Mouse (Mus musculus) lung, postnatal 0 days (tissue): ENCODE results near the gene Cep170b. TPM values are rescaled to one million over a fixed set of nuclear protein-coding genes. Genes with fewer than 3 reads are reported as not detected.

Experiments
- ATAC-seq: fragments of 200-750 bp; cut with Nextera tagmentation; 2 replicates; pipeline ENCODE4 v1.8.0; 2017; ENCODE audit warnings: moderate library complexity
- DNase-seq: peaks from one replicate; pipeline ENCODE4 v3.0.0-alpha.2; 2016; ENCODE audit warnings: low spot score
- H3K27ac ChIP-seq: fragments of 300-500 bp; sonication (generic); 2 replicates; pipeline ENCODE4 v1.5.1; 2014; ENCODE audit warnings: antibody characterized with exemption, mild to moderate bottlenecking, low read length, mixed read lengths
- H3K27me3 ChIP-seq: fragments of 300-500 bp; sonication (generic); replicated peaks from 2 replicates; pipeline ENCODE4 v1.6.1; 2014; ENCODE audit warnings: low read length, mixed read lengths; ENCODE audit not compliant: insufficient read depth
- H3K36me3 ChIP-seq: fragments of 300-500 bp; sonication (generic); 2 replicates; pipeline ENCODE4 v1.6.1; 2014; ENCODE audit warnings: low read length, mixed read lengths; ENCODE audit not compliant: insufficient read depth
- H3K4me1 ChIP-seq: fragments of 300-500 bp; sonication (generic); 2 replicates; pipeline ENCODE4 v1.6.1; 2014; ENCODE audit warnings: antibody characterized with exemption, low read depth, low read length, mixed read lengths; ENCODE audit not compliant: insufficient read depth
- H3K4me2 ChIP-seq: fragments of 300-500 bp; sonication (generic); replicated peaks from 2 replicates; pipeline ENCODE4 v1.6.1; 2014; ENCODE audit warnings: low read depth, mild to moderate bottlenecking, low read length, moderate library complexity, mixed read lengths
- H3K4me3 ChIP-seq: fragments of 300-500 bp; sonication (generic); 2 replicates; pipeline ENCODE4 v1.5.1; 2014; ENCODE audit warnings: low read depth, low read length
- H3K9ac ChIP-seq: fragments of 300-500 bp; sonication (generic); replicated peaks from 2 replicates; pipeline ENCODE4 v1.6.1; 2014; ENCODE audit warnings: low read depth, mild to moderate bottlenecking
- H3K9me3 ChIP-seq: fragments of 300-500 bp; sonication (generic); 2 replicates; pipeline ENCODE4 v1.6.1; 2016; ENCODE audit warnings: low read length, mixed read lengths
- CTCF ChIP-seq: IDR thresholded peaks from 2 replicates; pipeline ENCODE4 v1.5.1; 2016; ENCODE audit warnings: antibody characterized with exemption, mild to moderate bottlenecking
- EP300 ChIP-seq: IDR thresholded peaks from 2 replicates; pipeline ENCODE4 v1.6.1; 2016; ENCODE audit warnings: antibody characterized with exemption, mild to moderate bottlenecking, control low read depth
- WGBS: fragments of 180-500 bp; shearing (Covaris S2); extraction: QIAGEN DNeasy Blood & Tissue Kit; methylation state at CpG from one replicate; pipeline ENCODE4 v1.1.7; 2014; 5-methylcytosine and 5-hydroxymethylcytosine counted together
- polyA plus RNA-seq: library from polyadenylated mRNA; unstranded; fragments of >200 nt; fragmentation: Nextera tagmentation; extraction: Ambion mirVana; gene quantifications from 2 replicates; pipeline ENCODE4 v1.2.1, GENCODE M21; 2015

Cep170b gene
- polyA plus RNA-seq, 1 experiment from 2014 or later = 17.5 TPM

DNA sequence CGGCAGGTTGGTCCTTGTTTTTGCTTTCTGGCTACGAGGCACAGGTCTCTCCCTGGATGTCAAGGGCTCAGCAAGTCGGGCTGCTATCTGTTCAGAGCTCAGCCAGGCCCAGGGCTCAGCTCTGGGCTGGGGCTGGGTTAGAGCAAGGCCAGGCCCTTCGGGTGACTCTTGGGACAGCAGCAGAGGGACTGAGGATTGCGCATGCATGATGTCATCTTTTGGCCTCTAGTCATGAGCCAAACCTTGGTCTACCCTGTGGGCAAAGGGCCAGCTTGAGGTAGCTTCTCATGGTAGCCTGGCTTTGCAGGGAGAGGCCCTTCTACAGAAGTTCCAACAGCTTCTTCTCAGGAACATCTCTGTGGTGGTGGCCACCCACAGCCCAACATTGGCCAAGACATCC lies 43.9 kb downstream of the Cep170b start:
- ATAC-seq = no peak
- H3K27me3 ChIP-seq = no peaks in the 10 kb centered on the region
- no peak overlapping the region for H3K4me2 ChIP-seq
- no peak overlapping the region for H3K4me3 ChIP-seq
- no peak for TF ChIP-seq CTCF
- TF ChIP-seq EP300 = no peak
- no peaks in the 10 kb centered on the region for H3K36me3 ChIP-seq
- no peak for DNase-seq
- no peak overlapping the region for H3K27ac ChIP-seq
- 81% methylated on average over 5 of the region's 5 CpGs for WGBS
- H3K9ac ChIP-seq = no peak overlapping the region
- H3K9me3 ChIP-seq = no peaks in the 10 kb centered on the region
- no peaks in the 10 kb centered on the region for H3K4me1 ChIP-seq

DNA sequence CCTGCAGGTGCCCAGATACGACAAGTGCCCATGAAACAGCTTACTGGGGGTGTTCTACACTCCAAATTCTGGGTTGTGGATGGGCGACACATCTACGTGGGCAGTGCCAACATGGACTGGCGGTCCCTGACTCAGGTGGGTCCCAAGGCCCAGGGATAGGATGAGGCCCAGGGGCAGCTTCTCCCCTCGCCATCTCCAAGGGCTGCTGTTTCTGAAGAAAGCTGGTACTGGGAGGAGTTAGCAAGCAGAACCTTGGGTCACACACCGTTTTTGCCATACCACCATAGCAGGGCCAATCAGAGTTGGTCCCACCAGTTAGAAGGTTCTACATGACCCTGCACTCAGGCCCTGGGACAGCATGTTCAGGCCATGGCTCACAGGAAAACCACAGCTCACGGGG lies 44.7 kb downstream of the Cep170b start:
- H3K4me3 ChIP-seq = no peak overlapping the region
- H3K36me3 ChIP-seq = no peaks in the 10 kb centered on the region
- H3K27me3 ChIP-seq = no peaks in the 10 kb centered on the region
- no peak overlapping the region for H3K27ac ChIP-seq
- H3K4me2 ChIP-seq = no peak overlapping the region
- TF ChIP-seq EP300 (no peak), CTCF (no peak)
- H3K9ac ChIP-seq = no peak overlapping the region
- no peak for ATAC-seq
- DNase-seq = no peak
- no peaks in the 10 kb centered on the region for H3K4me1 ChIP-seq
- H3K9me3 ChIP-seq = no peaks in the 10 kb centered on the region
- 80% methylated on average over 7 of the region's 7 CpGs for WGBS

DNA sequence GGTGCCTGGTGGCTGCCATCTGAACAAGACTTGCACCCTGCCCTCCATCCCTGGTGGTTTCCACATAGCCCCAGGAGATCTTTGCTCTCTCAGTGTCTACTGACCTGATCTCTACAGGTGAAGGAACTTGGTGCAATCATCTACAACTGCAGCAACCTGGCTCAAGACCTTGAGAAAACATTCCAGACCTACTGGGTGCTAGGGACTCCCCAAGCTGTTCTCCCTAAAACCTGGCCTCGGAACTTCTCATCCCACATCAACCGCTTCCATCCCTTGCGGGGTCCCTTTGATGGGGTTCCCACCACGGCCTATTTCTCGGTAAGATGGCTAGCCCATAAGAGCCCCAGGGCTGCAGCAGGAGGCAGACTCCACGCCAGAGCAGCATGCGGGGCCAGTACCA lies 46.3 kb downstream of the Cep170b start:
- Histone ChIP-seq H3K4me2 (no peak overlapping the region), H3K9ac (no peak overlapping the region), H3K27me3 (no peaks in the 10 kb centered on the region), H3K36me3 (no peaks in the 10 kb centered on the region), H3K4me1 (no peaks in the 10 kb centered on the region), H3K27ac (no peak overlapping the region), H3K9me3 (no peaks in the 10 kb centered on the region), H3K4me3 (no peak overlapping the region)
- WGBS = 88% methylated on average over 7 of the region's 7 CpGs
- DNase-seq (no peak), ATAC-seq (no peak)
- TF ChIP-seq EP300 = no peak
- no peak for TF ChIP-seq CTCF

DNA sequence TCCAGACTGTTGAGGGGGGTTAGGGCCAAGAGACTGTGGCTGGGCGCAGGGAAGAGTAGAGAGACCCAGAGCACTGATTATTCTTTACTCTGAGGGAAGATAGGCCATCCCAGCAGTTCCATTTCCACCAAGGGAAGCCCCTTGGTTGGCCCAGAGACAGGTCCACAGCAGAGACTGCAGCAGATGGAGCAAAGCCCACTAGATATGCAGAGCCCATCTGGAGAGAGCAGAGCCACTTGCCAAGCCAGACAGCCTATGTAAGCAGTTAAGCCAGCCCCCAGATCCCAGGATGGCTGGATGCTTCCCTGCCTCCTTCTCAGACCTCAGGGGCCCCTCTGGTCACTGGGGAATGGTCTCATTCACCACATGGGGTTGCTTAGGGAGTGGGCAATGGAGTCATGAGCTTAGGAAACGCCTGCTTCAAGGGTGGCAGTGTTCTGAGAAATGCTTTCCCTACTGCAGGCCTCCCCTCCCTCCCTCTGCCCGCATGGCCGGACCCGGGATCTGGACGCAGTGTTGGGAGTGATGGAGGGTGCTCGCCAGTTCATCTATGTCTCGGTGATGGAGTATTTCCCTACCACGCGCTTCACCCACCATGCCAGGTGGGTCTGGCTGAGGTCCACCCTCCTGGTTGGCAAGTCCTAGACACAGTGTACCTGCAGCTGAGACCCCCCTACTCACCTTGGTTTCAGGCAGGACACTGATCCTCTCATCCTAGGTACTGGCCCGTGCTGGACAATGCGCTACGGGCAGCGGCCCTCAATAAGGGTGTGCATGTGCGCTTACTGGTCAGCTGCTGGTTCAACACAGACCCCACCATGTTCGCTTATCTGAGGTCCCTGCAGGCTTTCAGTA lies 47.0 kb downstream of the Cep170b start:
- ATAC-seq (no peak), DNase-seq (no peak)
- H3K36me3 ChIP-seq = no peaks in the 10 kb centered on the region
- H3K4me1 ChIP-seq = no peaks in the 10 kb centered on the region
- no peak overlapping the region for H3K4me3 ChIP-seq
- no peaks in the 10 kb centered on the region for H3K27me3 ChIP-seq
- H3K9ac ChIP-seq = no peak overlapping the region
- no peak overlapping the region for H3K27ac ChIP-seq
- no peaks in the 10 kb centered on the region for H3K9me3 ChIP-seq
- WGBS = 91% methylated on average over 16 of the region's 16 CpGs
- TF ChIP-seq EP300 = no peak
- no peak for TF ChIP-seq CTCF
- no peak overlapping the region for H3K4me2 ChIP-seq

DNA sequence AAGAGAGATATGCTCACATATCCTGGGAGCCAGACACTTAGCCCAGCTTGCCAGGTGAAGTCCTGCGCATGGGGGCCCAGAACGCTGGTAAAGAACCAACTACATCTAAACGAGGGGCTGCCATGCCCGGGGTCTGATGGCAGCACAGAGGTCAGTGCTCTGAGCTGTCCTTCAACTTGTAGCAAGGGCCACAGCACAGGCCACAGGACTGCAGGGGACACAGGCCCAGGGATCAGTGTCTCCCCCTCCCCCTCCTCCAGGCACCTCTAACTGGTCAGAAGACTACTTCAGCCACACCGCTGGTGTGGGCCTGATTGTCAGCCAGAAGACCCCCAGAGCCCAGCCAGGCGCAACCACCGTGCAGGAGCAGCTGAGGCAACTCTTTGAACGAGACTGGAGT lies 47.9 kb downstream of the Cep170b start:
- Histone ChIP-seq H3K36me3 (no peaks in the 10 kb centered on the region), H3K4me1 (no peaks in the 10 kb centered on the region), H3K9ac (no peak overlapping the region), H3K4me3 (no peak overlapping the region), H3K27ac (no peak overlapping the region), H3K9me3 (no peaks in the 10 kb centered on the region), H3K27me3 (no peaks in the 10 kb centered on the region), H3K4me2 (no peak overlapping the region)
- no peak for TF ChIP-seq EP300
- TF ChIP-seq CTCF = no peak
- DNase-seq (no peak), ATAC-seq (no peak)
- WGBS = 81% methylated on average over 8 of the region's 8 CpGs

DNA sequence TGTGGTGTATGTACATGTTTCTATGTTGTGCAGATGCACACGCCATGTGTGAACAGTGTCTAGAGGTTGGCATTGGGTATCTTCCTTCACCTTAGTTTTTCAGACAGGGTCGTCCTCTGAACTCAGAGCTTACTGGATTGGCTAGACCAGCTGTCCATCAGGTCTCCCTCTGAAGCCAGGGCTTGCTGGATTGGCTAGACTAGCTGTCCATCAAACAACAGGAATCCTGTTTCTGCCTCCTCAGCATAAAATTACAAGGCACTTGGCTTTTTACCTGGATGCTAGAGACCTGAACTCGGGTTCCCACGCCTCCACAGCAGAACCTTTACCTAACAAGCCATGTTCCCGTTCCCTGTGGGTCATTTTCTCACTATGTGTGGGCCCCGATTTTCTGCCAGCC lies 48.8 kb downstream of the Cep170b start:
- no peaks in the 10 kb centered on the region for H3K4me1 ChIP-seq
- H3K27me3 ChIP-seq = no peaks in the 10 kb centered on the region
- no peaks in the 10 kb centered on the region for H3K36me3 ChIP-seq
- no peak for ATAC-seq
- TF ChIP-seq EP300 (no peak), CTCF (no peak)
- no peak overlapping the region for H3K9ac ChIP-seq
- no peak overlapping the region for H3K4me2 ChIP-seq
- WGBS = 74% methylated on average over 6 of the region's 6 CpGs
- H3K4me3 ChIP-seq = no peak overlapping the region
- no peak for DNase-seq
- no peak overlapping the region for H3K27ac ChIP-seq
- H3K9me3 ChIP-seq = no peaks in the 10 kb centered on the region
